ENCODE assay signal across 4 mouse cellular contexts in genomic region chr2:39472925-39473324, GRCm38 (mm10).
DNase-seq lines count a peak whose midpoint lies in the region; ATAC-seq and TF ChIP-seq lines count a peak whose summit lies in the region.
"Not testable (repeated sequence)": the region's sequence is repeated elsewhere in the genome, so short reads cannot be mapped to it uniquely, and the experiment has no call there.

No protein-coding gene starts in this region.

- H3K27me3 ChIP-seq in forebrain, postnatal 0 days (ENCODE audit: insufficient read depth, low read length), result not testable (repeated sequence)

- DNase-seq in brain, embryonic 14.5 days (ENCODE audit: low read depth), result peak; percentile 19
- peak; percentile 8 for DNase-seq in forebrain, postnatal 0 days
- DNase-seq in right cerebral cortex, adult 2 months (ENCODE audit: low spot score in 2 of 2), result peak; percentile 3 to 16
- peak; percentile 5 for DNase-seq in right cerebral cortex, postnatal 14 days

- H3K9ac ChIP-seq in forebrain, postnatal 0 days, result not testable (repeated sequence)

- H3K9me3 ChIP-seq in forebrain, postnatal 0 days (ENCODE audit: low read length), result not testable (repeated sequence)

- H3K27ac ChIP-seq in forebrain, postnatal 0 days (ENCODE audit: low read depth, low read length), result not testable (repeated sequence)

- not testable (repeated sequence) for H3K4me3 ChIP-seq in forebrain, postnatal 0 days (ENCODE audit: low read depth, low read length)

- not testable (repeated sequence) for TF ChIP-seq POLR2A in brain, embryonic 14.5 days (IDR thresholded peaks at IDR 0.05; ENCODE audit: borderline replicate concordance, extremely low read depth, insufficient read depth, insufficient read length, poor library complexity, severe bottlenecking)

- not testable (repeated sequence) for ATAC-seq in forebrain, postnatal 0 days

- H3K4me1 ChIP-seq in forebrain, postnatal 0 days (ENCODE audit: insufficient read depth), result not testable (repeated sequence)

- H3K4me2 ChIP-seq in forebrain, postnatal 0 days (ENCODE audit: low read depth), result not testable (repeated sequence)

- H3K36me3 ChIP-seq in forebrain, postnatal 0 days (ENCODE audit: insufficient read depth), result not testable (repeated sequence)

- not testable (repeated sequence) for TF ChIP-seq CTCF in brain, embryonic 14.5 days (IDR thresholded peaks at IDR 0.05; ENCODE audit: borderline replicate concordance, extremely low read depth, insufficient read depth, insufficient read length); forebrain, postnatal 0 days (IDR thresholded peaks at IDR 0.05; ENCODE audit: low read depth)
